Mouse (Mus musculus) midbrain, embryonic 13.5 days (tissue): ENCODE data around the gene A930017K11Rik. TPM values are rescaled to one million over a fixed set of nuclear protein-coding genes. Genes with fewer than 3 reads are reported as not detected.

Source experiments
- polyA plus RNA-seq: library from polyadenylated mRNA; unstranded; fragments of >200 nt; fragmentation: Nextera tagmentation; extraction: Ambion mirVana; gene quantifications from 2 replicates; pipeline ENCODE4 v1.2.1, GENCODE M21; 2015

Gene A930017K11Rik
- polyA plus RNA-seq, 1 experiment from 2014 or later: 0.62 TPM

Other genes with a start within 250 kb of the A930017K11Rik start
- 0.73 and 0.78 TPM in 2 replicates for gene Gng13, start 235.4 kb downstream of the A930017K11Rik start, polyA plus RNA-seq
- gene Chtf18, start 225.1 kb downstream of the A930017K11Rik start, polyA plus RNA-seq: 12.8 and 14.1 TPM in 2 replicates
- 23.2 and 24.1 TPM in 2 replicates for gene Rpusd1, start 224.9 kb downstream of the A930017K11Rik start, polyA plus RNA-seq
- gene Mslnl, start 216.5 kb downstream of the A930017K11Rik start, polyA plus RNA-seq: not detected in 2 replicates
- gene Msln, start 198.2 kb downstream of the A930017K11Rik start, polyA plus RNA-seq: not detected in 2 replicates
- 28.0 and 29.6 TPM in 2 replicates for gene Narfl, start 178.8 kb downstream of the A930017K11Rik start, polyA plus RNA-seq
- 137 and 157 TPM in 2 replicates for gene Haghl, start 166.9 kb downstream of the A930017K11Rik start, polyA plus RNA-seq
- gene Ccdc78, start 166.0 kb downstream of the A930017K11Rik start, polyA plus RNA-seq: 0.31 and 0.42 TPM in 2 replicates
- 89.8 and 93.0 TPM in 2 replicates for gene Fam173a, start 159.7 kb downstream of the A930017K11Rik start, polyA plus RNA-seq
- not detected in 2 replicates for gene AC134908.4, start 156.9 kb downstream of the A930017K11Rik start, polyA plus RNA-seq
- gene Metrn, start 155.4 kb downstream of the A930017K11Rik start, polyA plus RNA-seq: 32.1 and 36.6 TPM in 2 replicates
- 32.4 and 35.2 TPM in 2 replicates for gene Fbxl16, start 143.5 kb downstream of the A930017K11Rik start, polyA plus RNA-seq
- gene Wdr24, start 128.9 kb downstream of the A930017K11Rik start, polyA plus RNA-seq: 31.1 and 31.2 TPM in 2 replicates
- gene Jmjd8, start 123.7 kb downstream of the A930017K11Rik start, polyA plus RNA-seq: 72.8 and 74.6 TPM in 2 replicates
- gene Stub1, start 119.2 kb downstream of the A930017K11Rik start, polyA plus RNA-seq: 314 and 316 TPM in 2 replicates
- 17.3 and 18.1 TPM in 2 replicates for gene Rhbdl1, start 115.3 kb downstream of the A930017K11Rik start, polyA plus RNA-seq
- gene Gm20683, start 110.8 kb downstream of the A930017K11Rik start, polyA plus RNA-seq: 7.5 and 8.0 TPM in 2 replicates
- 15.6 and 16.4 TPM in 2 replicates for gene Rhot2, start 107.7 kb downstream of the A930017K11Rik start, polyA plus RNA-seq
- 20.1 and 22.4 TPM in 2 replicates for gene Wdr90, start 91.1 kb downstream of the A930017K11Rik start, polyA plus RNA-seq
- 8.0 and 10.4 TPM in 2 replicates for gene Mcrip2, start 83.8 kb downstream of the A930017K11Rik start, polyA plus RNA-seq
- gene Mettl26, start 77.5 kb downstream of the A930017K11Rik start, polyA plus RNA-seq: 69.7 and 75.4 TPM in 2 replicates
- gene Wfikkn1, start 71.7 kb downstream of the A930017K11Rik start, polyA plus RNA-seq: 0.61 and 0.70 TPM in 2 replicates
- gene Rab40c, start 32.8 kb downstream of the A930017K11Rik start, polyA plus RNA-seq: 44.3 and 47.1 TPM in 2 replicates
- 56.9 and 58.0 TPM in 2 replicates for gene Pigq, start 7.6 kb downstream of the A930017K11Rik start, polyA plus RNA-seq
- gene Nhlrc4, start 7.6 kb downstream of the A930017K11Rik start, polyA plus RNA-seq: 0.12 TPM in 1 of 2 replicates, not detected in the other
- 19.1 and 21.1 TPM in 2 replicates for gene Capn15, start 33.2 kb upstream of the A930017K11Rik start, polyA plus RNA-seq
- 27.6 and 35.0 TPM in 2 replicates for gene Rab11fip3, start 117.0 kb upstream of the A930017K11Rik start, polyA plus RNA-seq
- gene Decr2, start 137.8 kb upstream of the A930017K11Rik start, polyA plus RNA-seq: 27.0 and 28.2 TPM in 2 replicates
- gene Nme4, start 143.0 kb upstream of the A930017K11Rik start, polyA plus RNA-seq: 31.8 and 36.8 TPM in 2 replicates
- gene Tmem8, start 160.7 kb upstream of the A930017K11Rik start, polyA plus RNA-seq: 2.4 and 2.6 TPM in 2 replicates
- gene Mrpl28, start 170.9 kb upstream of the A930017K11Rik start, polyA plus RNA-seq: 182 and 191 TPM in 2 replicates
- gene Axin1, start 186.1 kb upstream of the A930017K11Rik start, polyA plus RNA-seq: 17.3 and 21.6 TPM in 2 replicates
- gene Pdia2, start 246.5 kb upstream of the A930017K11Rik start, polyA plus RNA-seq: not detected in 2 replicates